Mouse (Mus musculus): ENCODE measurements at regions not wholly inside any gene's neighbourhood (a gene's known extent, or its start where the extent isn't known, plus 50 kb on each side); places are given as distances from the start of the nearest gene placed in this dataset.
"Not testable (repeated sequence)": the region's sequence is repeated elsewhere in the genome, so short reads cannot be mapped to it uniquely, and the experiment has no call there.

DNA sequence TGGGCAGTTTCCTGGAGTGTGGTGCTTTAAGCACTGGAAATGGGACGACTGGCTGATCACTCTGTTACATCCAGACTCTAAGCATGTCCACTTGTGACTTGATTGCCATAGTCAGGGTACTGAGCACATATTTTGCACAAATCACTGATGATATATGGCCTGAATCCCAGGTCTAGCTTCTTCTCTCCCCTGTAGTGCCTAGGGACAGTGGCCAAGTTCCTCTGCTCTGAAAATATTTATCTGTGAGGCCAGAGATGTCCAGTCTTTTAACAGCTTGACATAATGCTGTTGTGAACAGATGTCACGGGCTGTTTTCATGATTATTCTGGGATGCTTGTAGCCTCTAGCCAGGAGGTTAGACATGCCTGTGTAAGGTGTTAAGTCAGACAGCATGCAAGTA lies 115.5 kb downstream of the Nucb2 start:
- H3K4me3 ChIP-seq (replicated peaks), result no peak overlapping the region
- no peak overlapping the region for H3K9ac ChIP-seq (replicated peaks)
- 0 out of 2 replicates have a peak, but pooled peaks cover 6% of the 10 kb centered on the region for H3K4me1 ChIP-seq
- no peaks in the 10 kb centered on the region for H3K36me3 ChIP-seq
- H3K9me3 ChIP-seq (replicated peaks), result no peaks in the 10 kb centered on the region
- no peak overlapping the region for H3K4me2 ChIP-seq
- H3K27me3 ChIP-seq (replicated peaks), result no peaks in the 10 kb centered on the region
- ATAC-seq (ENCODE audit: low FRiP score), result no peak
- WGBS, result 73% methylated on average over 2 of the region's 2 CpGs
- H3K27ac ChIP-seq (replicated peaks), result no peak overlapping the region

DNA sequence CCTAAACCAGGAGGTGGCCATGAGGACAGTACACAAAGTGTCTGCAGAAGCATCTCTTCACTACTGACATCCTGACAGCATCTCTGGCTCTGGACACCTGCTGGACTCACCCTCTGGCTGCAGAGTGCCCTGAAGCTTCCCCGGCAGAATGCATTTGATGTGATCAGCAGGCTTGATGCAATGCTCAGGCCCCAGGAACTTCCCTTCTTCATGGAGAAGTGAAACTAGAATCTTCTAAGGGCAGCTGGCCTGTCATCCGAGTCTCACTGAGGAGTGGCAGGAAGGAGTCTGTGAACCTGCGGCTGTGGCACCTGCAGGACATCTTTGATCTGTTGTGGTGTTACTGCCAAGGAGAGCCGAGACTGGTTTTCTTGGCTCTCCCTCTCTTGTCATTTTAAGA lies 116.2 kb downstream of the Nucb2 start:
- H3K36me3 ChIP-seq, result no peaks in the 10 kb centered on the region
- no peak overlapping the region for H3K9ac ChIP-seq (replicated peaks)
- H3K4me3 ChIP-seq (replicated peaks), result no peak overlapping the region
- no peak overlapping the region for H3K27ac ChIP-seq (replicated peaks)
- no peak overlapping the region for H3K4me2 ChIP-seq
- H3K4me1 ChIP-seq, result 0 out of 2 replicates have a peak, but pooled peaks cover 6% of the 10 kb centered on the region
- 81% methylated on average over 4 of the region's 4 CpGs for whole genome bisulfite sequencing
- ATAC-seq (ENCODE audit: low FRiP score), result no peak
- H3K9me3 ChIP-seq (replicated peaks), result no peaks in the 10 kb centered on the region
- H3K27me3 ChIP-seq (replicated peaks), result no peaks in the 10 kb centered on the region

- Histone ChIP-seq H3K4me1 (no peaks in the 10 kb centered on the region), H3K36me3 (no peaks in the 10 kb centered on the region), H3K9ac (replicated peaks) (no peak overlapping the region), H3K9me3 (replicated peaks) (no peaks in the 10 kb centered on the region), H3K27ac (replicated peaks) (peak overlapping the region; percentile 65; the same call in 1 of the 2 replicates), H3K27me3 (replicated peaks) (no peaks in the 10 kb centered on the region), H3K4me2 (no peak overlapping the region), H3K4me3 (replicated peaks) (no peak overlapping the region)
- WGBS, result 50% methylated on average over 3 of the region's 3 CpGs
- ATAC-seq (ENCODE audit: low FRiP score), result 0 out of 2 replicates have a peak, but pooled peaks have one; percentile 55
Measured at GRCm38 (mm10) chr7:116633210-116633609, 129.0 kb downstream of the Nucb2 start.

- Histone ChIP-seq H3K36me3 (no peaks in the 10 kb centered on the region), H3K4me2 (peak overlapping the region; percentile 2; the same call in 1 of the 2 replicates), H3K4me3 (replicated peaks) (no peak overlapping the region), H3K9ac (replicated peaks) (no peak overlapping the region), H3K27me3 (replicated peaks) (no peaks in the 10 kb centered on the region), H3K27ac (replicated peaks) (no peak overlapping the region), H3K9me3 (replicated peaks) (no peaks in the 10 kb centered on the region), H3K4me1 (peaks cover 2% of the 10 kb centered on the region; the same call in 1 of the 2 replicates)
- ATAC-seq (ENCODE audit: low FRiP score), result no peak
- 51% methylated on average over 10 of the region's 10 CpGs for WGBS
Measured at GRCm38 (mm10) chr7:116644902-116645650, 140.9 kb downstream of the Nucb2 start.

DNA sequence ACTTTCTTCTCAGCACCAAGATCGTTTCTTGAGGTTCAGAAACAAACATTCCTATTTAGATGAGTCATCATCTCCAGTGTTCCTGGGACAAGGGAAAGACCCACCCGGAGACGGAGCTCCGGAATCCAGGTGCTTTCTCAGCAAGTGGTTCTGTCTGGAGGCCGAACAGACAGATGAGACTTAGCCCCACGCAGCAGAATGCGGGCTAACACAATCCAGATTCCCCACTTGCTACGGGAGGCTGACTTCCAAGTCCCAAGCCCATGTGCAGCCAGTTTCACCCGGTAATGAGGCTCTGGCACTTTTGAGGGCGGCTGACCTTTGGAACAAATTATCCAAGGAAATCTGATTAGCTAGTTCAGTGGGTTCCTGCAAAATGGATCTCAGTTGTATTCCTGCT lies 150.3 kb downstream of the Nucb2 start:
- no peak for ATAC-seq (ENCODE audit: low FRiP score)
- Histone ChIP-seq H3K4me3 (replicated peaks) (no peak overlapping the region), H3K36me3 (no peaks in the 10 kb centered on the region), H3K4me2 (no peak overlapping the region), H3K4me1 (no peaks in the 10 kb centered on the region), H3K9ac (replicated peaks) (no peak overlapping the region), H3K9me3 (replicated peaks) (no peaks in the 10 kb centered on the region), H3K27ac (replicated peaks) (no peak overlapping the region), H3K27me3 (replicated peaks) (no peaks in the 10 kb centered on the region)
- WGBS, result 57% methylated on average over 10 of the region's 10 CpGs

GRCm38 (mm10) chr7:116657040-116657439 lies 152.9 kb downstream of the Nucb2 start:
- ATAC-seq (ENCODE audit: low FRiP score); H3K27me3 ChIP-seq (replicated peaks); H3K27ac ChIP-seq (replicated peaks); H3K9ac ChIP-seq (replicated peaks); H3K4me1 ChIP-seq; H3K9me3 ChIP-seq (replicated peaks); H3K4me2 ChIP-seq; H3K36me3 ChIP-seq; H3K4me3 ChIP-seq (replicated peaks): not testable (repeated sequence)
- WGBS, result 95% methylated on average over 6 of the region's 6 CpGs

DNA sequence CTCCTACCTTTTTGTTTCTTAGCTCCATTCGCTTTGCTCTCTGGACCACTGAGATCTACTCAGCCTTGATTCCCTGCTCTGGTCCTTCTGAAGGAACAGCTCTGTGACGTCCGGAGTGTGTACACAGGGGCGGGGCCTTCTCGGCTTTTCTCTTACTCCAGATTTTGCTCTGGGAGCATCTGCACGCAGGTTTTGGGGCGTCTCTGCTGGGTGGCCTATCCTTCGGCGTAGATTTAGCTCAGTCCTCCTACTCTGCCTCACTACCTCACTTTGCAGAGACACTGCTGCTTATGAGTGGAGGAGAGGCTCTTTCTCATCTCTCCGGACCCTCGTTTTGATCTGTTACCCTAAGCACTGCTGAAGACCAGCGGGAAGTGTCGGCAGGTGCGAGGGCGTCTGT lies 161.4 kb downstream of the Nucb2 start:
- WGBS, result 91% methylated on average over 15 of the region's 15 CpGs
- H3K4me3 ChIP-seq (replicated peaks), result no peak overlapping the region
- ATAC-seq (ENCODE audit: low FRiP score), result no peak

GRCm38 (mm10) chr7:116674199-116675019 lies 170.2 kb downstream of the Nucb2 start:
- Histone ChIP-seq H3K27me3 (replicated peaks) (no peaks in the 10 kb centered on the region), H3K36me3 (no peaks in the 10 kb centered on the region), H3K9me3 (replicated peaks) (no peaks in the 10 kb centered on the region), H3K4me2 (no peak overlapping the region), H3K4me1 (peaks cover 9% of the 10 kb centered on the region), H3K27ac (replicated peaks) (no peak overlapping the region), H3K9ac (replicated peaks) (no peak overlapping the region), H3K4me3 (replicated peaks) (no peak overlapping the region)
- no peak for ATAC-seq (ENCODE audit: low FRiP score)
- WGBS, result 62% methylated on average over 16 of the region's 16 CpGs

More for the DNA sequence above, 161.4 kb downstream of the Nucb2 start:
- Histone ChIP-seq H3K36me3 (no peaks in the 10 kb centered on the region), H3K27me3 (replicated peaks) (no peaks in the 10 kb centered on the region), H3K27ac (replicated peaks) (no peak overlapping the region), H3K9ac (replicated peaks) (no peak overlapping the region), H3K4me2 (no peak overlapping the region), H3K9me3 (replicated peaks) (no peaks in the 10 kb centered on the region; the same call in 1 of the 2 replicates), H3K4me1 (no peaks in the 10 kb centered on the region)

DNA sequence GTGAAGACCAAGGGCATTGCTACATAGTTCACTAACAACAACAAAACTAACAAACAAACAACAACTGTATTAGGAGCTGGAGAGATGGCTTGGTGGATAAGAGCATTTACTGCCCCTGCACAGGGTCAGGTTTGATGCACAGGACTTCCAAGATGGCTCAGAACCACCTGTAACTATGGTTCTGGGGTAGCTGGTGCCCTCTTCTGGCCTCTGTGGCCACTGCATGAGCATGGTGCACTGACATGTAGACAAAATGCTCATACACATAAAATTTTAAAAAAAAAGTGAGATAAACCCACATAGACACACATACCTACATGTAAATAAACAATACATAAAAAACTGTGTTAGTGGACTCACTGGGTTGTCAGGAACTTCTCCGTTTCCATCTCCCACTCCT lies 172.5 kb downstream of the Nucb2 start:
- peaks cover 20% of the 10 kb centered on the region for H3K4me1 ChIP-seq
- H3K4me3 ChIP-seq (replicated peaks), result no peak overlapping the region
- no peak overlapping the region for H3K4me2 ChIP-seq
- H3K27ac ChIP-seq (replicated peaks), result no peak overlapping the region
- no peaks in the 10 kb centered on the region for H3K36me3 ChIP-seq
- ATAC-seq (ENCODE audit: low FRiP score), result no peak
- H3K9me3 ChIP-seq (replicated peaks), result no peaks in the 10 kb centered on the region
- WGBS, result 88% methylated on average over 1 of the region's 1 CpGs
- H3K9ac ChIP-seq (replicated peaks), result no peak overlapping the region
- H3K27me3 ChIP-seq (replicated peaks), result no peaks in the 10 kb centered on the region

DNA sequence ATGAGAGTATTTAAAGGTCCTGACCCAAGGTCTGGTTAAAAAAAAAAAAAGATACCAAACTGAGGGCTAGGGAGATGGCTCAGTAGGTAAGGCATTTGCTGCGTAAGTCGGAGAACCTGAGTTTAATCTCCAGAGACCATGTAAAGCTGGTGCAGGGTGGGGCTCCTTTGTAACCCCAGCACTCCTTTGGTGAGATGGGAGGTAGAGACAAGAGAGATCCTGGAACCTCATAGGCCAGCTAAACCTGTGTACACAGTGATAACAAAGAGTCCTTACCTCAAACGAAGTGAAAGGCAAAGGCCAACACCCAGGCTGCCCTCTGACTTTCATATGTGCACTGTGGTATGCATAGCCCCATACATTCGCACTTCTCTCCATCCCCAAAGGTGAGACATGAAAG lies 175.0 kb downstream of the Nucb2 start:
- WGBS, result 83% methylated on average over 4 of the region's 4 CpGs
- H3K27ac ChIP-seq (replicated peaks), result no peak overlapping the region
- ATAC-seq (ENCODE audit: low FRiP score), result no peak
- no peaks in the 10 kb centered on the region for H3K9me3 ChIP-seq (replicated peaks)
- no peak overlapping the region for H3K4me3 ChIP-seq (replicated peaks)
- H3K9ac ChIP-seq (replicated peaks), result no peak overlapping the region
- peaks cover 22% of the 10 kb centered on the region for H3K4me1 ChIP-seq
- H3K4me2 ChIP-seq, result no peak overlapping the region
- H3K36me3 ChIP-seq, result no peaks in the 10 kb centered on the region
- no peaks in the 10 kb centered on the region for H3K27me3 ChIP-seq (replicated peaks)

- Histone ChIP-seq H3K27ac (replicated peaks) (no peak overlapping the region), H3K27me3 (replicated peaks) (no peaks in the 10 kb centered on the region), H3K4me2 (no peak overlapping the region), H3K9ac (replicated peaks) (no peak overlapping the region), H3K9me3 (replicated peaks) (no peaks in the 10 kb centered on the region), H3K36me3 (no peaks in the 10 kb centered on the region), H3K4me1 (peaks cover 15% of the 10 kb centered on the region), H3K4me3 (replicated peaks) (no peak overlapping the region)
- no peak for ATAC-seq (ENCODE audit: low FRiP score)
- 70% methylated on average over 3 of the region's 3 CpGs for WGBS
Measured at GRCm38 (mm10) chr7:116680523-116680922, 176.4 kb downstream of the Nucb2 start.

- Histone ChIP-seq H3K36me3 (no peaks in the 10 kb centered on the region), H3K27ac (replicated peaks) (no peak overlapping the region), H3K27me3 (replicated peaks) (no peaks in the 10 kb centered on the region), H3K9ac (replicated peaks) (no peak overlapping the region), H3K4me3 (replicated peaks) (no peak overlapping the region), H3K4me2 (no peak overlapping the region), H3K4me1 (peaks cover 15% of the 10 kb centered on the region), H3K9me3 (replicated peaks) (no peaks in the 10 kb centered on the region)
- WGBS, result 9% methylated on average over 8 of the region's 8 CpGs
- ATAC-seq (ENCODE audit: low FRiP score), result peak; percentile 79
Measured at GRCm38 (mm10) chr7:116681268-116681667, 177.1 kb downstream of the Nucb2 start.

Data from neural tube, embryonic 15.5 days (tissue).